Mouse (Mus musculus): Measurements from ENCODE around the gene Asprv1. TPM values are rescaled to one million over a fixed set of nuclear protein-coding genes. Genes with fewer than 3 reads are reported as not detected.

Gene Asprv1
- total and polyA plus RNA-seq, 3 experiments = 0.33 TPM; not detected in 2

DNA sequence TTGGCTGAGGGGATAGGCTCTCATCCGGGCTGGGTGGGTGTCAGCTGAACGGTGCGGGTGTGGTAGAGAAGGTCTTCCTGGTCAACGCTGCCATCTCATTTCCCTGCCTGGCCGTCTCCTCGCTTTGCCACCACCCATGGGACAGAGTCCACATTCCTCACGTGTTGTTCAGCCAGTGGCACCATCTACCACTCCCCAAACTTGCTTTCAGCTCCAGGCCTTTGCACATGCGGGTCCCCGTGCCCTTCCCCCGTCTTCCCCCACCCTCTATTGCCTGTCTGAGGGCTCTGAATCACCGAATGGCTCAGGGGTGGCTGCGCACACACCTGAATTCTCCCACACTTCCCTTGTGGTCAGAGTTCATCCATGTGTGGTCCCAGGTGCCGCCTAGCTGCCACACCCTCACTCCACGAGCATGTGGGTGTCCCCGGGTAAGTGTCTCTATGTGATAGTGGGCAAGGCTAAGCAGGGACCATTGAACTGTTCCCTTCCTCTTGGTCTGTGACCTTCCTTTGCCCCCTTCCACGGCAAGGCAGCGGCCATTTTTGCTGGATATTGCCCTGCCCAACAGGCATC lies 32.0 kb upstream of the Asprv1 start:
- H3K4me1 ChIP-seq (ENCODE audit: insufficient read depth, low read depth, low read length) = peaks cover 42% of the 10 kb centered on the region
- ATAC-seq (ENCODE audit: extremely low read depth, insufficient number of reproducible peaks, low FRiP score, poor library complexity, severe bottlenecking) (no peak), DNase-seq (ENCODE audit: low spot score) (no peak)
- no peaks in the 10 kb centered on the region for H3K36me3 ChIP-seq (replicated peaks)
- TF ChIP-seq GATA2 (IDR thresholded peaks at IDR 0.05; ENCODE audit: borderline replicate concordance, low read depth, low read length) = no peak
- H3K27me3 ChIP-seq (ENCODE audit: insufficient read depth, low read length) = peaks cover 12% of the 10 kb centered on the region
- no peak overlapping the region for H3K4me3 ChIP-seq (ENCODE audit: low read depth, low read length)
- H3K9me3 ChIP-seq (replicated peaks) = no peaks in the 10 kb centered on the region

DNA sequence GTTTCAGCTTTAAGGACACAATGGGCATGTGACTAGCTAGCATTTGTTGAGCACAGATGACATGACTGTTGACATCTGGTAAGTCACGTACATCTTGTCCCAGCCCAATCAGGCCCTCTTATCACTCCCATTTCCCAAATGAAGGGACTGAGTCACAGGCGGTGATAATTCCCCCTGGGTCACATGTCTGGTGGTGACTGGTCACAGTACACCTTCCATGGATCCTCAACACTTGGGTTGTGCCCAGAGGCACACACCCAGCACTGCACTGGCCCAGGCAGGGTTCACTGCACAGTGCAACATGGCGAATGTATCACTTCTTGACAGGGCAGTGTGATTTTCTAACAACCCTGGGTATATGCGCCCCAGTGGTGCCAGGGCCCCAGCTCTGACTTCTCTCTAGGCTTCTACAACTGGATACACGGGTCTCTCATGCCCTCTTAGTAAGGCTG lies 29.2 kb upstream of the Asprv1 start:
- TF ChIP-seq GATA2 (IDR thresholded peaks at IDR 0.05; ENCODE audit: borderline replicate concordance, low read depth, low read length) (no peak), CTCF (IDR thresholded peaks at IDR 0.05; ENCODE audit: low read depth, low read length) (no peak), GATA1 (IDR thresholded peaks at IDR 0.05; ENCODE audit: borderline replicate concordance, low read length) (no peak), TAL1 (conservative IDR thresholded peaks at IDR 0.05; ENCODE audit: low read depth, low read length) (no peak)
- no peak overlapping the region for H3K4me3 ChIP-seq (ENCODE audit: low read depth, low read length)
- H3K9me3 ChIP-seq (replicated peaks) = no peaks in the 10 kb centered on the region
- peaks cover 44% of the 10 kb centered on the region for H3K4me1 ChIP-seq (ENCODE audit: insufficient read depth, low read depth, low read length)
- H3K27me3 ChIP-seq (ENCODE audit: insufficient read depth, low read length) = peaks cover 15% of the 10 kb centered on the region
- H3K36me3 ChIP-seq (replicated peaks) = no peaks in the 10 kb centered on the region
- DNase-seq (ENCODE audit: low spot score) (no peak), ATAC-seq (ENCODE audit: extremely low read depth, insufficient number of reproducible peaks, low FRiP score, poor library complexity, severe bottlenecking) (peak; percentile 24)

GRCm38 (mm10) chr6:86599197-86599596 lies 28.8 kb upstream of the Asprv1 start:
- Histone ChIP-seq H3K27me3 (ENCODE audit: insufficient read depth, low read length) (peaks cover 15% of the 10 kb centered on the region), H3K4me1 (ENCODE audit: insufficient read depth, low read depth, low read length) (peaks cover 44% of the 10 kb centered on the region), H3K36me3 (replicated peaks) (no peaks in the 10 kb centered on the region), H3K9me3 (replicated peaks) (no peaks in the 10 kb centered on the region), H3K4me3 (ENCODE audit: low read depth, low read length) (no peak overlapping the region)
- ATAC-seq (ENCODE audit: extremely low read depth, insufficient number of reproducible peaks, low FRiP score, poor library complexity, severe bottlenecking) = no peak
- TF ChIP-seq POLR2AphosphoS5 (IDR thresholded peaks at IDR 0.05; ENCODE audit: insufficient replicate concordance, low read depth, low read length) (no peak), CTCF (IDR thresholded peaks at IDR 0.05; ENCODE audit: low read depth, low read length) (peak; percentile 95)
- peak; percentile 58 for DNase-seq (ENCODE audit: low spot score)

DNA sequence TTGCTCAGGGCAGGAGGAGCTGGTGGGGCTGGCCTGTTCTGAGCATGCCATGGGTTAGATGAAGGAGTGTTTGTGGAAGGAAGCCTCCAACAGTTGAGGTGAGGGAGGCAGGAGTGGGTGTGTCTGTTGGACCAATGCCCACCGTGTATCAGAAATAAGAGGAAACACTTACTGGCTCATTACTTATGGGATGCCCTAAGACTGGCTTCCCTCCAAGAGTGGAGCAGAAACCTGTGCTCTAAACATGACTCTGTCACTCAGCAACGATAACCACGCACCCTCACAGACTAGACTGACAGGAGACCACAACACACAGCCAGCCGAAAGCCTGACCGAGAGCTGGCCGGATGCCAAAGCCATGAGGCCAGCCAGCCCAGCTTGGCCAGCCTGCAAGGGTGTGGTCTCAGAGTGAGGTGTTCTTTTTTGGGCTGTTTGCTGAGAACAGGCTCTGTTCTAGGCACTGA lies 28.0 kb upstream of the Asprv1 start:
- Histone ChIP-seq H3K4me1 (ENCODE audit: insufficient read depth, low read depth, low read length) (peaks cover 38% of the 10 kb centered on the region), H3K9me3 (replicated peaks) (no peaks in the 10 kb centered on the region), H3K36me3 (replicated peaks) (no peaks in the 10 kb centered on the region), H3K4me3 (ENCODE audit: low read depth, low read length) (no peak overlapping the region), H3K27me3 (ENCODE audit: insufficient read depth, low read length) (peaks cover 15% of the 10 kb centered on the region)
- ATAC-seq (ENCODE audit: extremely low read depth, insufficient number of reproducible peaks, low FRiP score, poor library complexity, severe bottlenecking) (peak; percentile 17; the same call in 1 of the 2 replicates), DNase-seq (ENCODE audit: low spot score) (peak; percentile 66)
- TF ChIP-seq GATA1 (IDR thresholded peaks at IDR 0.05; ENCODE audit: borderline replicate concordance, low read length) (no peak), GATA2 (IDR thresholded peaks at IDR 0.05; ENCODE audit: borderline replicate concordance, low read depth, low read length) (no peak), CTCF (IDR thresholded peaks at IDR 0.05; ENCODE audit: low read depth, low read length) (no peak), POLR2AphosphoS5 (IDR thresholded peaks at IDR 0.05; ENCODE audit: insufficient replicate concordance, low read depth, low read length) (no peak), TAL1 (conservative IDR thresholded peaks at IDR 0.05; ENCODE audit: low read depth, low read length) (no peak)

DNA sequence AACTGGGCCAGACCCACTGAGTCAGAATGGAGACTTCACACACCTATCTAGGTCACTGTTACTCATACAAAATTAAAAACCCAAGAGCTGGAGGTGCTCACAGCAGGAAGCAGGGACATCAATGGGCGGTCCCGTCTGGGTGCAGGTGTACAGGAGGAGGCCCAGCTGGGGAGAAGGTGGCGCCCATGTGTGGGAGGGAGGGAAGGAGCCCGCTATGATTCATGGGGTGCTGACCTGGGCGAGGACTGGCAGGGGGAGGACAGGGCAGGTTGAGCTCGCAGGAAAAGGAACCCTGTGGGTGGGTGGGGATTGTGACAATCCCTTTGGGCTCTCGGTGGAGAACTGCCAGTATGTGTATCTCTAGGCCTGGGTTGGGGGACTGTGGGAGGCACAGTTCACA lies 22.7 kb upstream of the Asprv1 start:
- ATAC-seq (ENCODE audit: extremely low read depth, insufficient number of reproducible peaks, low FRiP score, poor library complexity, severe bottlenecking) (no peak), DNase-seq (ENCODE audit: low spot score) (no peak)
- Histone ChIP-seq H3K4me3 (ENCODE audit: low read depth, low read length) (no peak overlapping the region), H3K9me3 (replicated peaks) (no peaks in the 10 kb centered on the region), H3K4me1 (ENCODE audit: insufficient read depth, low read depth, low read length) (peaks cover 13% of the 10 kb centered on the region), H3K27me3 (ENCODE audit: insufficient read depth, low read length) (peaks cover 29% of the 10 kb centered on the region), H3K36me3 (replicated peaks) (no peaks in the 10 kb centered on the region)
- TF ChIP-seq TAL1 (conservative IDR thresholded peaks at IDR 0.05; ENCODE audit: low read depth, low read length) (no peak), CTCF (IDR thresholded peaks at IDR 0.05; ENCODE audit: low read depth, low read length) (no peak), GATA2 (IDR thresholded peaks at IDR 0.05; ENCODE audit: borderline replicate concordance, low read depth, low read length) (no peak), GATA1 (IDR thresholded peaks at IDR 0.05; ENCODE audit: borderline replicate concordance, low read length) (no peak), POLR2AphosphoS5 (IDR thresholded peaks at IDR 0.05; ENCODE audit: insufficient replicate concordance, low read depth, low read length) (no peak)

- TF ChIP-seq TAL1 (conservative IDR thresholded peaks at IDR 0.05; ENCODE audit: low read depth, low read length) (no peak), GATA1 (IDR thresholded peaks at IDR 0.05; ENCODE audit: borderline replicate concordance, low read length) (no peak), POLR2AphosphoS5 (IDR thresholded peaks at IDR 0.05; ENCODE audit: insufficient replicate concordance, low read depth, low read length) (no peak), CTCF (IDR thresholded peaks at IDR 0.05; ENCODE audit: low read depth, low read length) (no peak), GATA2 (IDR thresholded peaks at IDR 0.05; ENCODE audit: borderline replicate concordance, low read depth, low read length) (no peak)
- no peak for ATAC-seq (ENCODE audit: extremely low read depth, insufficient number of reproducible peaks, low FRiP score, poor library complexity, severe bottlenecking)
- Histone ChIP-seq H3K4me1 (ENCODE audit: insufficient read depth, low read depth, low read length) (peaks cover 10% of the 10 kb centered on the region), H3K4me3 (ENCODE audit: low read depth, low read length) (no peak overlapping the region), H3K9me3 (replicated peaks) (no peaks in the 10 kb centered on the region), H3K27me3 (ENCODE audit: insufficient read depth, low read length) (peaks cover 32% of the 10 kb centered on the region), H3K36me3 (replicated peaks) (no peaks in the 10 kb centered on the region)
- DNase-seq (ENCODE audit: low spot score) = no peak
Measured at GRCm38 (mm10) chr6:86606289-86606688, 21.7 kb upstream of the Asprv1 start.

DNA sequence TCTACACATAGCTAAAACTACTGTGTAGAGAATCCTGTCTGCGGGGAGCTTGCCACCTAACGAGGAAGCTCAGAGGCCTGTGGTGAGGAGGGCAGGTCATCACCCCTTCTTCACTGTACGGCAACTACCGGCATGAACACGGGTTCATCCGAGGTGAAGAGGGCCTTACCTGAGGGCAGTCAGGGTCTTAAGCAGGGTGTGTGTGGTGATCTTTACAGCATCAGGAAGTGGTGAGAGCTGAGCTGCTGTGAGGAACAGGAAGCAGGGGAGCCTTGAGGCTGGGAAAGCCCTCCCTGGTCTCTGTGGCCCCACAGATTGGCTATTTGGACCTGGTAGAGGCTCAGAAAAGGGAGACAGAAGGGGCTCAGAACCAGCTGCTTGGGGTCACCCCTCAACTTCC lies 20.5 kb upstream of the Asprv1 start:
- H3K27me3 ChIP-seq (ENCODE audit: insufficient read depth, low read length) = peaks cover 29% of the 10 kb centered on the region
- H3K36me3 ChIP-seq (replicated peaks) = no peaks in the 10 kb centered on the region
- H3K4me1 ChIP-seq (ENCODE audit: insufficient read depth, low read depth, low read length) = peaks cover 7% of the 10 kb centered on the region
- TF ChIP-seq POLR2AphosphoS5 (IDR thresholded peaks at IDR 0.05; ENCODE audit: insufficient replicate concordance, low read depth, low read length) (no peak), CTCF (IDR thresholded peaks at IDR 0.05; ENCODE audit: low read depth, low read length) (no peak), GATA1 (IDR thresholded peaks at IDR 0.05; ENCODE audit: borderline replicate concordance, low read length) (no peak), TAL1 (conservative IDR thresholded peaks at IDR 0.05; ENCODE audit: low read depth, low read length) (no peak), GATA2 (IDR thresholded peaks at IDR 0.05; ENCODE audit: borderline replicate concordance, low read depth, low read length) (no peak)
- DNase-seq (ENCODE audit: low spot score) (no peak), ATAC-seq (ENCODE audit: extremely low read depth, insufficient number of reproducible peaks, low FRiP score, poor library complexity, severe bottlenecking) (peak; percentile 40; the same call in 1 of the 2 replicates)
- no peak overlapping the region for H3K4me3 ChIP-seq (ENCODE audit: low read depth, low read length)
- no peaks in the 10 kb centered on the region for H3K9me3 ChIP-seq (replicated peaks)
